Mouse (Mus musculus) forebrain, embryonic 10.5 days (tissue): Measurements from ENCODE around the gene Zfp57. TPM values are rescaled to one million over a fixed set of nuclear protein-coding genes. Genes with fewer than 3 reads are reported as not detected.
"Not testable (repeated sequence)": the region's sequence is repeated elsewhere in the genome, so short reads cannot be mapped to it uniquely, and the experiment has no call there.

Experiments used
- DNase-seq: peaks from one replicate; pipeline ENCODE4 v3.0.0-alpha.2; 2017; ENCODE audit warnings: low spot score; ENCODE audit errors: extremely low spot score
- H3K27ac ChIP-seq: fragments of 300-500 bp; sonication (generic); 2 replicates; pipeline ENCODE4 v1.5.1; 2016; ENCODE audit warnings: mild to moderate bottlenecking
- H3K27me3 ChIP-seq: fragments of 300-500 bp; sonication (generic); 2 replicates; pipeline ENCODE4 v1.6.1; 2016; ENCODE audit warnings: mild to moderate bottlenecking; ENCODE audit not compliant: poor library complexity, severe bottlenecking
- H3K36me3 ChIP-seq: fragments of 300-500 bp; sonication (generic); replicated peaks from 2 replicates; pipeline ENCODE4 v1.6.1; 2016; ENCODE audit warnings: mild to moderate bottlenecking, moderate library complexity
- H3K4me1 ChIP-seq: fragments of 300-500 bp; sonication (generic); 2 replicates; pipeline ENCODE4 v1.6.1; 2016
- H3K4me3 ChIP-seq: fragments of 300-500 bp; sonication (generic); 2 replicates; pipeline ENCODE4 v1.5.1; 2016; ENCODE audit warnings: mild to moderate bottlenecking, moderate library complexity
- H3K9me3 ChIP-seq: fragments of 300-500 bp; sonication (generic); 2 replicates; pipeline ENCODE4 v1.6.1; 2016; ENCODE audit warnings: mild to moderate bottlenecking, moderate library complexity
- WGBS: fragments of 180-500 bp; shearing (Covaris S2); methylation state at CpG from one replicate; pipeline ENCODE4 v1.1.7; 2016; 5-methylcytosine and 5-hydroxymethylcytosine counted together
- polyA plus RNA-seq: library from polyadenylated mRNA; unstranded; fragments of >200 nt; fragmentation: Nextera tagmentation; extraction: Ambion mirVana; gene quantifications from 2 replicates; pipeline ENCODE4 v1.2.1, GENCODE M21; 2016

The Zfp57 gene
- polyA plus RNA-seq, 1 experiment from 2014 or later = 81.0 TPM

DNA sequence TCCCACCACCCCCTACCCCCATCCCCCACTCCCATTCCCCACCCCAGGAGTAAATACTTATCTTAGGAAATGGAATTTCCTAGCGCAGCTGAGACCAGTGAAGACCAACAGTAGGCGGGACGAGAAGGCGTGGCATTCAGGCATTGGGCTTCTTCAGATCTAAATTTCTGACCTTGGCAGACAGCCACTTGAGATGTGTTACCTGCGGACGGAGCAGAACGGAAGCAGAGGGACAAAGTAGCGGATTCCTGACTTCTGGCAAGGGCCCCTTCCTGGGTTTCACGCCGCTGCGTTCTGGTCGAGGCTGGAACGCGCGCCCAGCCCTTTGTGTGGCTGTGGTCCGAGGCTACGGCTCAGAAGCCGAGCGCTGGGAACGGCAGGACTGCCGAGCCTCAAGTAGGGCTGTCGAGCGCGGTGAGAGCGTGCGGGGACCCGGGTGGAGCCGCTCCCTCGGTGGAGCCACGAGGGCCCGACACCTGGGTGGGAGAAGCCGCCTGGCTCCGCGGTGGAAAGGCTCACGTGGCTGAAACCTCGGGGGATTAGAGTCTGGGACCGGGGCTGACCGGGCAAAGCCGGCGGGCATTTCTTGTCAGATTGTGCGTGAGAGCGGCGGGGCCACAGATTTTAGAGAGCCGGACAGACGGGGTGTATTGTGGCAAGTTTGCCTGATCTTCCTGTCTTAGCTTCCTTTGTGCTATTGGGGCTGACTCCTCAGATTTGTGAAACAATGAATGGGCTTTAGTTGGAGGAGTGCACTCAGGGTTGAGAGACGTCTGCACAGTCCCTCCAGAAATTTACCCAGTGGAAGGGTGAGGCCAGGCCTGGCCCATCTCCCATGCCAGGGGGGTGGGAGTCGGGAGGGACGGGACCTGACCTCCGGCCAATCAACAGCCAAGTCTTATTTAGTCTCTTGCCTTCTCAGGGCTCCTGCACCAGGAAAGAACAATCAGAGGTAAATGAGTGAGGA, 1.7 kb downstream of the Zfp57 start:
- H3K27ac ChIP-seq = peak overlapping the region; percentile 97
- peaks cover 23% of the 10 kb centered on the region for H3K4me1 ChIP-seq
- no peaks in the 10 kb centered on the region for H3K9me3 ChIP-seq
- H3K27me3 ChIP-seq = no peaks in the 10 kb centered on the region
- H3K36me3 ChIP-seq = peaks cover 34% of the 10 kb centered on the region
- DNase-seq = peak; percentile 73
- H3K4me3 ChIP-seq = peak overlapping the region; percentile 80
- under 1% methylated on average over 49 of the region's 49 CpGs for WGBS

DNA sequence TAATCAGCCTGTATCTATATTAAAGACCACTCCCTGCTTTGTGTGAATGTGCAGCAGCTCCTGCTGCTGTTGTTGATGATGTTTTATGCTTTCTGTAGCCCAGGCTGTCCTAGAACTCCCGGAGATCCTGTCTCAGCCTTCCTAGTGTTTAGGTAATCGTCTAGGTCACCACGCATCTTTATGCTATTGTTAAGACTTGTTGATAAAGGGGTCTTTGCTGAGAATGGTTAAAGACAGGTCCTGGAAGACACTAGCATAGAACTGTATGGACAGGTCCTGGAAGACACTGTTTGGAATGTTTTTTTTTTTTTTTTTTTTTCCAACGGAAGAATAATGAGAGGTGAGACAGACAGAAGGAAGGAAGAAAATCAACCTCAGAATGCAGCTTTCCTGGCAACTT, 2.4 kb downstream of the Zfp57 start:
- Histone ChIP-seq H3K4me1 (peaks cover 23% of the 10 kb centered on the region), H3K27ac (peak overlapping the region; percentile 97), H3K27me3 (no peaks in the 10 kb centered on the region), H3K4me3 (peak overlapping the region; percentile 80), H3K36me3 (peaks cover 41% of the 10 kb centered on the region), H3K9me3 (no peaks in the 10 kb centered on the region)
- WGBS = 60% methylated on average over 4 of the region's 4 CpGs
- DNase-seq = no peak

DNA sequence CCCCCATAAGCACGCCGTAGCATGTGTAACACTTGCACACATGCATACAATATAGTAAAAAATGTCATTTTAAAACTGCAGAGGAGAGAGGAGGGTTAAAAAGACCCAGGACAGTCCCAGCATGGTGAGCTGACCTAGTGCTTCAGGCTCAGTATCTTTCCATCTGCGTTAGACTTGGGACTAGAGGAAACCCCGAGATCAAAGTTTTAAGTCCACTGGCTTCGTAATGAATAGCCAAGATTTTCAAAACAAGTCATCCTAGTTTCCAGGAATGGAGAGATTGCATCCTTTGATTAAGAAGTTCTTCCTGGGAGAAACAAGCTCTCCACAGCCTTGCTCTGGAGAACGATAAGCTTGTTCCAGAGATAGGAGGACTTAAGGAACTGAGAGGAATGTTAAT, 7.2 kb downstream of the Zfp57 start:
- DNase-seq = no peak
- Histone ChIP-seq H3K9me3 (no peaks in the 10 kb centered on the region), H3K27ac (no peak overlapping the region), H3K27me3 (no peaks in the 10 kb centered on the region), H3K4me3 (no peak overlapping the region), H3K36me3 (peaks cover 81% of the 10 kb centered on the region), H3K4me1 (peaks cover 10% of the 10 kb centered on the region)
- WGBS = 92% methylated on average over 6 of the region's 6 CpGs

DNA sequence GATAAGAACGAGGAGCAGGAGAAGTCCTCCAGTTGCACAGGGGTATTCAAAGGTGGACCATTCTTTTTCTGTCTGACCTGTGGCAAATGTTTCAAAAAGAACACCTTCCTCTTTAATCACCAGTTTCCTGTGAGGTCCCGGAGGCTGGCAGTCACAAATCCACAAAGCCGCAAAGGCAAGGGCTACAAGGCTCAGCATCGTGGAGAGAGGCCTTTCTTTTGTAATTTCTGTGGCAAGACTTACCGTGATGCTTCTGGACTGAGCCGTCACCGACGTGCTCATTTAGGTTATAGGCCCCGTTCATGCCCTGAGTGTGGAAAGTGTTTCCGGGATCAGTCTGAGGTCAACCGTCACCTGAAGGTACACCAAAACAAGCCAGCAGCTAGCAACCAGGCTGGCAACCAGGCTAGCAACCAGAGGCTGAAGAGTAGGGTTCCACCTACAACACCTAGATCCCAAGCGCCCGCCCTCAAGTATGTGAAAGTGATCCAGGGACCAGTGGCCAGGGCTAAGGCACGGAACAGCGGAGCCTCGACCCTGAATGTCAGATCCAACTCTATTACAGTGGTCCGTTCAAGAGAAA, 8.6 kb downstream of the Zfp57 start:
- peaks cover 78% of the 10 kb centered on the region for H3K36me3 ChIP-seq
- WGBS = 93% methylated on average over 17 of the region's 17 CpGs

DNA sequence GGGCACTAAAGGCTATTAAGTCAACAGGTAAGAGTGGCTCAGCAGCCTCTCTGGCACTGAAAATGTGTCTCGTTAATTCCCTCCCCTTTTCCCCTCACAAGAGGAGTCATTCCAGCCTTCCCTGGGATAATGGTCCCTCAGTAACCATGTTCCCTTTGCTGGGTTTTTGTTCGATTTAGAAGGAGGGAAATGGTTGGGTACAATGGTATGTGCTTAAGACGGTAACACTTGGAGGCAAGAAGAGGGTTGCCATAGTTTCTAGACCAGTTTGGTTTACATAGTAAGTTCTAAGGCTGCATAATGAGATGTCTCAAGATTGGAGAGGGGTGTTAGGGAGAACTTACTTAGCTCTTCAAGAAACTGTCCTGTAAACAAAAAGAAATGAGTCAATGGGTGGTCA, 10.8 kb downstream of the Zfp57 start:
- 87% methylated on average over 3 of the region's 3 CpGs for WGBS
- H3K27ac ChIP-seq = no peak overlapping the region
- peaks cover 57% of the 10 kb centered on the region for H3K36me3 ChIP-seq
- no peaks in the 10 kb centered on the region for H3K4me1 ChIP-seq
- no peak for DNase-seq
- no peaks in the 10 kb centered on the region for H3K9me3 ChIP-seq
- no peak overlapping the region for H3K4me3 ChIP-seq
- H3K27me3 ChIP-seq = no peaks in the 10 kb centered on the region

More for the DNA sequence above, 8.6 kb downstream of the Zfp57 start:
- H3K27ac ChIP-seq = no peak overlapping the region
- DNase-seq = no peak
- H3K27me3 ChIP-seq = no peaks in the 10 kb centered on the region
- H3K4me1 ChIP-seq = no peaks in the 10 kb centered on the region
- no peak overlapping the region for H3K4me3 ChIP-seq
- H3K9me3 ChIP-seq = no peaks in the 10 kb centered on the region

DNA sequence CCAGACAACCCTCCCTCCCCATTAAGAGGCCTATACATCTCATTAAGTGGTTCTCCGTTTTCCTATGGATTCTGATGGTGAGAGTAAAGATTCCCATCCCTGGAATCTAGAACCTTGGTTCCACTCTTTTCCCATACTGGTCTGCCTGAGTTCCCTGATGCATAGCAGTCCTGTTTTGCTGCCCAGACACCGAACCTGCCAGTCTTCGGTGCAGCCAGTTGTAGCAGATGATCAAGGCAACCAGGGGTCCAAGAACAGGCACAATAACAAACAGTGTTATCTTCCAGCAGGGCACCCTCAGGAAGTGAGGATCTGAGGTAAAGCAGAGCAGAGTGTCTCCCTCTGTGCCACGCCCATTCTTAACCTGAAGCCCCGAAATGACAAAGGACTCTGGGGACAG, 11.2 kb downstream of the Zfp57 start:
- 78% methylated on average over 5 of the region's 5 CpGs for WGBS
- no peak for DNase-seq
- H3K4me1 ChIP-seq = no peaks in the 10 kb centered on the region
- H3K36me3 ChIP-seq = peaks cover 52% of the 10 kb centered on the region
- no peaks in the 10 kb centered on the region for H3K27me3 ChIP-seq
- H3K27ac ChIP-seq = no peak overlapping the region
- H3K9me3 ChIP-seq = no peaks in the 10 kb centered on the region
- no peak overlapping the region for H3K4me3 ChIP-seq

DNA sequence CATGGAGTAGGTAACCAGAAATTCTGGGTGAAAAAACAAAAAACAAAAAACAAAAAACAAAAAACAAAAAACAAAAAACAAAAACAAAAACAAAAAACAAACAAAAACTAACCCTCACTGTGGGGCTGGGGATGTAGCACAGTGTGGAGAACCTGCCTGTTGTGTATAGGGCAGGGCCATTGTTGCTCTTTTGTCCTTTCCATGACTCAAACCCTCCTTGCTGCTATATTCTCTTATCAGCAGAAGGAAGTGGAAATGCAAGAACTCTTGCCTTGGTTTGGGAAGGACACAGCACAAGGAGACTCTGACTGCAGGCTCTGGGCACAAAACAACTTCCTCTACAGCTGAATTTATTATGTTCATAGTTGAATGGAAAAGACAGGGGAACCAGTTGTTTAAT, 15.4 kb downstream of the Zfp57 start:
- no peak for DNase-seq
- Histone ChIP-seq H3K36me3 (peaks cover 10% of the 10 kb centered on the region), H3K4me1 (peaks cover 11% of the 10 kb centered on the region; the same call in 1 of the 2 replicates), H3K9me3 (no peaks in the 10 kb centered on the region), H3K27ac (no peak overlapping the region), H3K27me3 (no peaks in the 10 kb centered on the region), H3K4me3 (no peak overlapping the region)

DNA sequence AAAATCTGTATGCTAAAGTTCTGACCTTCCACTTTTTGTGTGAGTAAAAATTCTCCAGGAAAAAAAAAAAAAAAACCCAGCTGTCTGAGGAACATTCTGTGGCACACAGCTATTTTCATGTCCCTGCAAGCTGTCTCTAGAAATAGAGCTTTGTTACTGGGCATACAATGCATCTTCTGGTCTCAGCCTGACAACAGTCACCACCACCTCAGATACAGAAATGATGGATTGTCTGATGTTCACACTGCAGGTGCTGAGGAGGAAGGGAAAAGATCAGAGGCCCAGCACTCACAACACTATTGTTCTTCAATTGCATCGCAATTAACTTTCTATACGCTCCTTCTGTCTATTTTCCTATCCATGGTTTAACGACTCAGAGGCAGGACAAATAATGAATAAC, 17.4 kb downstream of the Zfp57 start:
- Histone ChIP-seq H3K27ac (no peak overlapping the region), H3K4me1 (peaks cover 11% of the 10 kb centered on the region; the same call in 1 of the 2 replicates), H3K27me3 (no peaks in the 10 kb centered on the region), H3K9me3 (no peaks in the 10 kb centered on the region), H3K4me3 (no peak overlapping the region), H3K36me3 (no peaks in the 10 kb centered on the region)
- no peak for DNase-seq
- 85% methylated on average over 3 of the region's 3 CpGs for WGBS

DNA sequence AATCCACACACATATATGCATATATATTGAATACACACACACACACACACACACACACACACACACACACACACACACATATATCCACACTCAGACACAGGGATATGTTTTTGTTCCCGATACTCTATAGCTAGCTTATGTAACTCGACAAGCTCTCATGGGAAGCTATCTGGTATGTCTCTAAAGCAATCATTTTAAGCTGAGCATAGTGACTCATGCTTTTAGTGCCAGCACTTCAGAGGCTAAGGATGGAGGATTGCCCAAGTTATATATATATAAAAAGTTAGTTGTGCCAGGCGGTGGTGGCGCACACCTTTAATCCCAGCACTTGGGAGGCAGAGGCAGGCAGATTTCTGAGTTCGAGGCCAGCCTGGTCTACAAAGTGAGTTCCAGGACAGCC, 18.3 kb downstream of the Zfp57 start:
- not testable (repeated sequence) for DNase-seq, H3K27ac ChIP-seq, H3K27me3 ChIP-seq, H3K36me3 ChIP-seq, H3K9me3 ChIP-seq, H3K4me3 ChIP-seq
- WGBS = 96% methylated on average over 5 of the region's 5 CpGs
- H3K4me1 ChIP-seq = peaks cover 11% of the 10 kb centered on the region; the same call in 1 of the 2 replicates

DNA sequence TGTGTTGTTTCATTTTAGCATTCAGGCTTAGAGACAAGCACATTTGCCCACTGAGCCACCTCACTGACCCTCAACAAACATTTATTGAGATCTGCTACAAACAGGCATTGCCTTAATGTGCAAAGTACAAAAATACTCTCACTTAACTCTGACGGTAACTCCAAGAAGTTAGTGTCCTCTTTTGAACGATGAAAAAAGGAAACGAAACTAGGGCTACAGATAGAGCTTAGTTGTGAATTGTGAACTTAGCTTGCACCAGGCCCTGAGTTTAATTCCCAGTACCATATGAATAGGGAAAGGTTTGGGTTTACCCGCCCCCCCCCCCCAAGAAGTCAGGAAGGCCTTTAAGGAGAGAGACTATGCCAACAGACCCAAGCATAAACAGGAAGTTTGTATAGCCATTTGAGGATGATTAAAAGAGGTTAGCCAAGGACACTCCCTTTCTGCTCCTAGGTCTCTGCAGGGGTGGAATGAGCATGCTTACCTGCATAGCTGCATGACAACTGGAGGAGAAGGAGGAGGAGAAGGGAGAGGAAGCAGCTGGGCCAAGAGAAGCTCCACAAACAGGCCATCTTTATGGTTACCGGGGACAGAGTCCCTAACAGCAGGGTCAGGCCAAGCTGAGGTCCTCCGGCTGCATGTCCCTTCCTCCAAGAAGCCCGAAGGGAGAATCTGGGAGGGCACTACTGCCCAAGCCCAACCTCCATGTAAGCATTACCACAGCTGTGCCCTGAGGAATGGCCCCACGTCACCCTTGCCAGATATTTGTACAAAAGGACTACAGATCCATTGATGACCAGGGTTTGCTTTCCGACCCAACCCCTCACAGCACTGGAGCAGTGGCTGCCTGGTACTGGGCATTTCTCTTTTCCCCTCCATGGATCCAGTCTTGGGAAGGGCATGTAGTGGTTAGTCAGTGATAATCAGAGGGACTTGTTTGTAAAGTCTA, 21.9 kb downstream of the Zfp57 start, which contains the start of gene Mog:
Gene Mog (minus strand): TSS at position 771 of the 949 bp plus-strand sequence.
- H3K9me3 ChIP-seq = no peaks in the 10 kb centered on the region
- WGBS = 72% methylated on average over 9 of the region's 9 CpGs
- H3K27ac ChIP-seq = peak within 1 kb of the TSS; percentile 25; the same call in 1 of the 2 replicates
- no peak for DNase-seq
- peaks cover 14% of the 10 kb centered on the region for H3K4me1 ChIP-seq
- H3K4me3 ChIP-seq = no peak within 1 kb of the TSS
- no peaks in the 10 kb centered on the region for H3K27me3 ChIP-seq
- H3K36me3 ChIP-seq = no peaks in the 10 kb centered on the region

DNA sequence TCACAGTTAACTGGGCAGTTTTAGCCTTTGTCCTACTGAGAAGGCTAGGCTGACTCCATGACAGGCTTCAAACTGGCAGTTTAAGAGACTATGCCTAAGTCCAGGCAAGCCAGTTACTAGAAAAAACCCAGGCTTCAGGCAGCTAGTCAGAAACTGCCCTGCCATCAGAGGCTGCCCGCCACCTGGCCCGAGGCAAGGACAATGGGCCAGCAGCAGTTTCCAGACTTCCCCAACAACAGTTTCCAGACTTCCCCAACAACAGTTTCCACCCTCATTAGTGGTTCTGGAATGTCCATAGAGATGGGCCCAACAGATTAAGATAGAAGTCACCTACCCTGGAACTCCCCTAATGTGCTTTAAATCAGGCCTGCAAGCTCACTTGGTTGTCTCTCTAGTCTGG, 25.5 kb downstream of the Zfp57 start:
- H3K4me3 ChIP-seq = no peak overlapping the region
- H3K27ac ChIP-seq = peak overlapping the region; percentile 35; the same call in 1 of the 2 replicates
- no peak for DNase-seq
- H3K4me1 ChIP-seq = peaks cover 17% of the 10 kb centered on the region
- H3K9me3 ChIP-seq = no peaks in the 10 kb centered on the region
- WGBS = 92% methylated on average over 2 of the region's 2 CpGs
- no peaks in the 10 kb centered on the region for H3K27me3 ChIP-seq
- H3K36me3 ChIP-seq = no peaks in the 10 kb centered on the region

DNA sequence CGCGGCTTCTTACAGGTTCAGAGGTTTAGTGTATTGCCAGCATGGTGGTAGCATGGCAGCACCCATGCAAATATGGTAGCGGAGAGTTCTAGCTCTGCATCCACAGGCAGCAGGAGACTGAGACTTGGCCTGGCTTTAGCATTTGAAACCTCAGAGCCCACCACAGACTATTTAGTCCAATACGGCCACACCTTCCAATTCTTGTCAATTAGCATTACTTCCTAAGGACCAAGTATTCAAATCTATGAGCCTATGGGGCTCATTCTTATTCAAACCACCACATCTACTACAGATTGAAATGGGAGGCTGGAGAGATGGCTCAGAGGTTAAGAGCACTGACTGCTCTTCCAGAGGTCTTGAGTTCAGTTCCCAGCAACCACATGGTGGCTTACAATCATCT, 26.5 kb downstream of the Zfp57 start:
- H3K4me1 ChIP-seq = peaks cover 17% of the 10 kb centered on the region
- H3K9me3 ChIP-seq = no peaks in the 10 kb centered on the region
- 95% methylated on average over 4 of the region's 4 CpGs for WGBS
- H3K36me3 ChIP-seq = no peaks in the 10 kb centered on the region
- peak overlapping the region; percentile 95 for H3K27ac ChIP-seq
- no peaks in the 10 kb centered on the region for H3K27me3 ChIP-seq
- H3K4me3 ChIP-seq = no peak overlapping the region
- DNase-seq = no peak
